Mouse (Mus musculus): ENCODE measurements around the gene Paqr4. TPM values are rescaled to one million over a fixed set of nuclear protein-coding genes. Genes with fewer than 3 reads are reported as not detected.

Paqr4 gene
- polyA plus RNA-seq, 1 experiment from 2014 or later, result 45.2 TPM

- H3K27ac ChIP-seq (ENCODE audit: low read length), result peak overlapping the region; percentile 74
- peaks cover 24% of the 10 kb centered on the region for H3K27me3 ChIP-seq (replicated peaks; ENCODE audit: insufficient read depth, low read length)
- ATAC-seq (no peak), DNase-seq (ENCODE audit: low spot score) (no peak)
- peak overlapping the region; percentile 78 for H3K4me3 ChIP-seq (ENCODE audit: low read depth, low read length)
- peaks cover 31% of the 10 kb centered on the region for H3K4me1 ChIP-seq (ENCODE audit: insufficient read depth, low read depth, low read length)
- WGBS, result 41% methylated on average over 2 of the region's 2 CpGs
- no peaks in the 10 kb centered on the region for H3K9me3 ChIP-seq (ENCODE audit: low read length)
- H3K36me3 ChIP-seq (ENCODE audit: insufficient read depth, low read length), result 0 out of 2 replicates have a peak, but pooled peaks cover 7% of the 10 kb centered on the region
- TF ChIP-seq EP300 (IDR thresholded peaks at IDR 0.05) (no peak), CTCF (IDR thresholded peaks at IDR 0.05) (no peak)
- H3K9ac ChIP-seq (replicated peaks; ENCODE audit: low read depth), result peak overlapping the region; percentile 60; the same call in 1 of the 2 replicates
- H3K4me2 ChIP-seq (replicated peaks; ENCODE audit: low read depth, low read length), result peak overlapping the region; percentile 79
Measured at GRCm38 (mm10) chr17:23738836-23739201, 1.8 kb downstream of the Paqr4 start.

- DNase-seq (ENCODE audit: low spot score) (peak; percentile 43), ATAC-seq (no peak)
- Histone ChIP-seq H3K27ac (ENCODE audit: low read length) (no peak overlapping the region), H3K4me3 (ENCODE audit: low read depth, low read length) (no peak overlapping the region), H3K9ac (replicated peaks; ENCODE audit: low read depth) (no peak overlapping the region), H3K36me3 (ENCODE audit: insufficient read depth, low read length) (0 out of 2 replicates have a peak, but pooled peaks cover 7% of the 10 kb centered on the region), H3K27me3 (replicated peaks; ENCODE audit: insufficient read depth, low read length) (peaks cover 14% of the 10 kb centered on the region; the same call in 1 of the 2 replicates), H3K9me3 (ENCODE audit: low read length) (no peaks in the 10 kb centered on the region), H3K4me1 (ENCODE audit: insufficient read depth, low read depth, low read length) (peaks cover 31% of the 10 kb centered on the region), H3K4me2 (replicated peaks; ENCODE audit: low read depth, low read length) (peak overlapping the region; percentile 79; the same call in 1 of the 2 replicates)
- TF ChIP-seq EP300 (IDR thresholded peaks at IDR 0.05), result no peak
- TF ChIP-seq CTCF (IDR thresholded peaks at IDR 0.05), result peak; percentile 52
- 60% methylated on average over 15 of the region's 15 CpGs for WGBS
Measured at GRCm38 (mm10) chr17:23737493-23738445, 2.9 kb downstream of the Paqr4 start.

- H3K27ac ChIP-seq (ENCODE audit: low read length), result no peak overlapping the region
- H3K9ac ChIP-seq (replicated peaks; ENCODE audit: low read depth), result no peak overlapping the region
- H3K4me2 ChIP-seq (replicated peaks; ENCODE audit: low read depth, low read length), result no peak overlapping the region
- no peaks in the 10 kb centered on the region for H3K9me3 ChIP-seq (ENCODE audit: low read length)
- WGBS, result 17% methylated on average over 1 of the region's 1 CpGs
- peaks cover 14% of the 10 kb centered on the region for H3K4me1 ChIP-seq (ENCODE audit: insufficient read depth, low read depth, low read length)
- 0 out of 2 replicates have a peak, but pooled peaks cover 7% of the 10 kb centered on the region for H3K36me3 ChIP-seq (ENCODE audit: insufficient read depth, low read length)
- ATAC-seq, result no peak
- no peak for DNase-seq (ENCODE audit: low spot score)
- H3K4me3 ChIP-seq (ENCODE audit: low read depth, low read length), result no peak overlapping the region
- TF ChIP-seq EP300 (IDR thresholded peaks at IDR 0.05), result no peak
- TF ChIP-seq CTCF (IDR thresholded peaks at IDR 0.05), result no peak
- H3K27me3 ChIP-seq (replicated peaks; ENCODE audit: insufficient read depth, low read length), result no peaks in the 10 kb centered on the region
Measured at GRCm38 (mm10) chr17:23734341-23734740, 6.3 kb downstream of the Paqr4 start.

GRCm38 (mm10) chr17:23730441-23730840, 10.2 kb downstream of the Paqr4 start:
- no peak for ATAC-seq

GRCm38 (mm10) chr17:23726758-23727142, 13.9 kb downstream of the Paqr4 start:
- peak overlapping the region; percentile 88 for H3K4me2 ChIP-seq (replicated peaks; ENCODE audit: low read depth, low read length)
- TF ChIP-seq CTCF (IDR thresholded peaks at IDR 0.05) (peak; percentile 60), EP300 (IDR thresholded peaks at IDR 0.05) (peak; percentile 37; the same call in 1 of the 2 replicates)
- peaks cover 3% of the 10 kb centered on the region; the same call in 1 of the 2 replicates for H3K4me1 ChIP-seq (ENCODE audit: insufficient read depth, low read depth, low read length)
- no peaks in the 10 kb centered on the region for H3K27me3 ChIP-seq (replicated peaks; ENCODE audit: insufficient read depth, low read length)
- ATAC-seq (peak; percentile 93), DNase-seq (ENCODE audit: low spot score) (peak; percentile 97)
- H3K9ac ChIP-seq (replicated peaks; ENCODE audit: low read depth), result peak overlapping the region; percentile 36; the same call in 1 of the 2 replicates
- H3K36me3 ChIP-seq (ENCODE audit: insufficient read depth, low read length), result no peaks in the 10 kb centered on the region
- peak overlapping the region; percentile 81 for H3K4me3 ChIP-seq (ENCODE audit: low read depth, low read length)
- peak overlapping the region; percentile 84 for H3K27ac ChIP-seq (ENCODE audit: low read length)
- under 1% methylated on average over 20 of the region's 20 CpGs for WGBS
- no peaks in the 10 kb centered on the region for H3K9me3 ChIP-seq (ENCODE audit: low read length)

More at GRCm38 (mm10) chr17:23730441-23730840, 10.2 kb downstream of the Paqr4 start:
- Histone ChIP-seq H3K4me1 (ENCODE audit: insufficient read depth, low read depth, low read length) (peaks cover 3% of the 10 kb centered on the region; the same call in 1 of the 2 replicates), H3K9ac (replicated peaks; ENCODE audit: low read depth) (no peak overlapping the region), H3K9me3 (ENCODE audit: low read length) (no peaks in the 10 kb centered on the region), H3K4me3 (ENCODE audit: low read depth, low read length) (no peak overlapping the region), H3K4me2 (replicated peaks; ENCODE audit: low read depth, low read length) (no peak overlapping the region), H3K36me3 (ENCODE audit: insufficient read depth, low read length) (no peaks in the 10 kb centered on the region), H3K27ac (ENCODE audit: low read length) (no peak overlapping the region), H3K27me3 (replicated peaks; ENCODE audit: insufficient read depth, low read length) (no peaks in the 10 kb centered on the region)
- no peak for DNase-seq (ENCODE audit: low spot score)
- no peak for TF ChIP-seq EP300 (IDR thresholded peaks at IDR 0.05)
- no peak for TF ChIP-seq CTCF (IDR thresholded peaks at IDR 0.05)
- WGBS, result 44% methylated on average over 1 of the region's 1 CpGs
